Mouse (Mus musculus) forebrain, embryonic 16.5 days (tissue): ENCODE measurements around the gene Scrn1. TPM values are rescaled to one million over a fixed set of nuclear protein-coding genes. Genes with fewer than 3 reads are reported as not detected.

Source experiments
- ATAC-seq: fragments of 200-750 bp; cut with Nextera tagmentation; 2 replicates; pipeline ENCODE4 v1.8.0; 2017; ENCODE audit warnings: mild to moderate bottlenecking, moderate library complexity
- H3K27ac ChIP-seq: fragments of 300-500 bp; sonication (generic); 2 replicates; pipeline ENCODE4 v1.5.1; 2014; ENCODE audit warnings: low read length, control low read depth
- H3K27me3 ChIP-seq: fragments of 300-500 bp; sonication (generic); replicated peaks from 2 replicates; pipeline ENCODE4 v1.6.1; 2014; ENCODE audit warnings: low read length; ENCODE audit not compliant: control insufficient read depth, insufficient read depth
- H3K36me3 ChIP-seq: fragments of 300-500 bp; sonication (generic); 2 replicates; pipeline ENCODE4 v1.6.1; 2014; ENCODE audit not compliant: control insufficient read depth, insufficient read depth
- H3K4me1 ChIP-seq: fragments of 300-500 bp; sonication (generic); replicated peaks from 2 replicates; pipeline ENCODE4 v1.6.1; 2014; ENCODE audit warnings: low read length; ENCODE audit not compliant: control insufficient read depth, insufficient read depth
- H3K4me2 ChIP-seq: fragments of 300-500 bp; sonication (generic); 2 replicates; pipeline ENCODE4 v1.6.1; 2014; ENCODE audit warnings: mild to moderate bottlenecking, low read length, control low read depth
- H3K4me3 ChIP-seq: fragments of 300-500 bp; sonication (generic); replicated peaks from 2 replicates; pipeline ENCODE4 v1.5.1; 2014; ENCODE audit warnings: mild to moderate bottlenecking, low read length, control low read depth
- H3K9ac ChIP-seq: fragments of 300-500 bp; sonication (generic); replicated peaks from 2 replicates; pipeline ENCODE4 v1.6.1; 2014; ENCODE audit warnings: low read depth, low read length, control low read depth
- H3K9me3 ChIP-seq: fragments of 300-500 bp; sonication (generic); 2 replicates; pipeline ENCODE4 v1.6.1; 2016; ENCODE audit warnings: low read length; ENCODE audit not compliant: control insufficient read depth
- WGBS: fragments of 180-500 bp; shearing (Covaris S2); extraction: QIAGEN DNeasy Blood & Tissue Kit; methylation state at CpG from one replicate; pipeline ENCODE4 v1.1.7; 2014; 5-methylcytosine and 5-hydroxymethylcytosine counted together
- polyA plus RNA-seq: library from polyadenylated mRNA; unstranded; fragments of >200 nt; fragmentation: Nextera tagmentation; extraction: Ambion mirVana; gene quantifications from 2 replicates; pipeline ENCODE4 v1.2.1, GENCODE M21; 2015

The Scrn1 gene
- polyA plus RNA-seq, 1 experiment from 2014 or later = 168 TPM

GRCm38 (mm10) chr6:54540252-54540887 is 25.9 kb downstream of the Scrn1 start:
- Histone ChIP-seq H3K27ac (no peak overlapping the region), H3K36me3 (peaks cover 5% of the 10 kb centered on the region; the same call in 1 of the 2 replicates), H3K27me3 (no peaks in the 10 kb centered on the region), H3K9ac (no peak overlapping the region), H3K9me3 (no peaks in the 10 kb centered on the region), H3K4me3 (no peak overlapping the region), H3K4me2 (no peak overlapping the region), H3K4me1 (peaks cover 30% of the 10 kb centered on the region)
- 38% methylated on average over 9 of the region's 9 CpGs for WGBS
- no peak for ATAC-seq

- 62% methylated on average over 7 of the region's 7 CpGs for WGBS
- Histone ChIP-seq H3K9me3 (no peaks in the 10 kb centered on the region), H3K4me2 (no peak overlapping the region), H3K9ac (no peak overlapping the region), H3K27me3 (no peaks in the 10 kb centered on the region), H3K27ac (no peak overlapping the region), H3K36me3 (peaks cover 5% of the 10 kb centered on the region; the same call in 1 of the 2 replicates), H3K4me3 (no peak overlapping the region), H3K4me1 (peaks cover 30% of the 10 kb centered on the region)
- ATAC-seq = no peak
Observed at GRCm38 (mm10) chr6:54539396-54539795, 26.9 kb downstream of the Scrn1 start.

- Histone ChIP-seq H3K9ac (no peak overlapping the region), H3K36me3 (peaks cover 5% of the 10 kb centered on the region; the same call in 1 of the 2 replicates), H3K27me3 (no peaks in the 10 kb centered on the region), H3K4me3 (no peak overlapping the region), H3K27ac (peak overlapping the region; percentile 52), H3K4me1 (peaks cover 30% of the 10 kb centered on the region), H3K4me2 (no peak overlapping the region), H3K9me3 (no peaks in the 10 kb centered on the region)
- 7% methylated on average over 3 of the region's 3 CpGs for WGBS
- ATAC-seq = peak; percentile 74
Observed at GRCm38 (mm10) chr6:54538773-54539173, 27.5 kb downstream of the Scrn1 start.

GRCm38 (mm10) chr6:54537053-54537452 is 29.2 kb downstream of the Scrn1 start:
- WGBS = 84% methylated on average over 7 of the region's 7 CpGs
- ATAC-seq = no peak

GRCm38 (mm10) chr6:54535485-54535884 is 30.8 kb downstream of the Scrn1 start:
- no peak for ATAC-seq
- no peak overlapping the region for H3K4me3 ChIP-seq
- H3K4me2 ChIP-seq = no peak overlapping the region
- H3K9me3 ChIP-seq = no peaks in the 10 kb centered on the region
- 89% methylated on average over 4 of the region's 4 CpGs for WGBS
- H3K27me3 ChIP-seq = no peaks in the 10 kb centered on the region
- no peak overlapping the region for H3K9ac ChIP-seq
- no peaks in the 10 kb centered on the region for H3K36me3 ChIP-seq
- H3K4me1 ChIP-seq = peaks cover 32% of the 10 kb centered on the region
- no peak overlapping the region for H3K27ac ChIP-seq

More at GRCm38 (mm10) chr6:54537053-54537452, 29.2 kb downstream of the Scrn1 start:
- no peak overlapping the region for H3K4me2 ChIP-seq
- H3K36me3 ChIP-seq = no peaks in the 10 kb centered on the region
- no peaks in the 10 kb centered on the region for H3K27me3 ChIP-seq
- no peak overlapping the region for H3K27ac ChIP-seq
- H3K4me1 ChIP-seq = peaks cover 27% of the 10 kb centered on the region
- H3K9ac ChIP-seq = no peak overlapping the region
- no peak overlapping the region for H3K4me3 ChIP-seq
- H3K9me3 ChIP-seq = no peaks in the 10 kb centered on the region

- Histone ChIP-seq H3K9me3 (no peaks in the 10 kb centered on the region), H3K27ac (peak overlapping the region; percentile 65), H3K27me3 (no peaks in the 10 kb centered on the region), H3K4me3 (no peak overlapping the region), H3K36me3 (no peaks in the 10 kb centered on the region), H3K4me1 (peaks cover 7% of the 10 kb centered on the region), H3K9ac (no peak overlapping the region), H3K4me2 (no peak overlapping the region)
- 43% methylated on average over 8 of the region's 8 CpGs for WGBS
- ATAC-seq = peak; percentile 88
Observed at GRCm38 (mm10) chr6:54531048-54531481, 35.2 kb downstream of the Scrn1 start.

GRCm38 (mm10) chr6:54530182-54530581 is 36.1 kb downstream of the Scrn1 start:
- Histone ChIP-seq H3K27ac (0 out of 2 replicates have a peak overlapping the region, but pooled peaks have one; percentile 5), H3K27me3 (no peaks in the 10 kb centered on the region), H3K4me2 (no peak overlapping the region), H3K4me1 (peaks cover 7% of the 10 kb centered on the region), H3K9me3 (no peaks in the 10 kb centered on the region), H3K9ac (no peak overlapping the region), H3K4me3 (no peak overlapping the region), H3K36me3 (peaks cover under 1% of the 10 kb centered on the region; the same call in 1 of the 2 replicates)
- ATAC-seq = no peak
- whole genome bisulfite sequencing = 64% methylated on average over 2 of the region's 2 CpGs

GRCm38 (mm10) chr6:54528666-54529065 is 37.6 kb downstream of the Scrn1 start:
- ATAC-seq = no peak
- Histone ChIP-seq H3K4me2 (no peak overlapping the region), H3K27me3 (no peaks in the 10 kb centered on the region), H3K4me3 (no peak overlapping the region), H3K9me3 (no peaks in the 10 kb centered on the region), H3K36me3 (peaks cover 7% of the 10 kb centered on the region; the same call in 1 of the 2 replicates), H3K27ac (no peak overlapping the region), H3K4me1 (peaks cover 7% of the 10 kb centered on the region), H3K9ac (no peak overlapping the region)
- 94% methylated on average over 8 of the region's 8 CpGs for WGBS

GRCm38 (mm10) chr6:54518758-54519157 is 47.5 kb downstream of the Scrn1 start:
- H3K27me3 ChIP-seq = no peaks in the 10 kb centered on the region
- no peak overlapping the region for H3K4me2 ChIP-seq
- peak; percentile 9; the same call in 1 of the 2 replicates for ATAC-seq
- peaks cover 15% of the 10 kb centered on the region for H3K36me3 ChIP-seq
- H3K27ac ChIP-seq = no peak overlapping the region
- no peaks in the 10 kb centered on the region for H3K9me3 ChIP-seq
- no peaks in the 10 kb centered on the region for H3K4me1 ChIP-seq
- no peak overlapping the region for H3K9ac ChIP-seq
- no peak overlapping the region for H3K4me3 ChIP-seq
- WGBS = 71% methylated on average over 5 of the region's 5 CpGs
